Mouse (Mus musculus) adrenal gland, postnatal 36 days (tissue): ENCODE data around the gene Hivep3. TPM values are rescaled to one million over a fixed set of nuclear protein-coding genes. Genes with fewer than 3 reads are reported as not detected.
A peak's percentile ranks its signal among the peaks of the same experiment; 100 is the strongest.

ENCODE experiments used
- DNase-seq, 2 experiments: peaks; one replicate each; pipeline ENCODE4 v3.0.0; 2021; ENCODE audit warnings: mixed read lengths in 1 of 2
- total RNA-seq, 2 experiments: library from RNA; stranded (reverse); gene quantifications; 2 replicates each; pipeline ENCODE4 v1.2.3; 2021

Hivep3 gene
- total RNA-seq, 2 experiments from 2014 or later = 7.8 to 10.1 TPM

DNA sequence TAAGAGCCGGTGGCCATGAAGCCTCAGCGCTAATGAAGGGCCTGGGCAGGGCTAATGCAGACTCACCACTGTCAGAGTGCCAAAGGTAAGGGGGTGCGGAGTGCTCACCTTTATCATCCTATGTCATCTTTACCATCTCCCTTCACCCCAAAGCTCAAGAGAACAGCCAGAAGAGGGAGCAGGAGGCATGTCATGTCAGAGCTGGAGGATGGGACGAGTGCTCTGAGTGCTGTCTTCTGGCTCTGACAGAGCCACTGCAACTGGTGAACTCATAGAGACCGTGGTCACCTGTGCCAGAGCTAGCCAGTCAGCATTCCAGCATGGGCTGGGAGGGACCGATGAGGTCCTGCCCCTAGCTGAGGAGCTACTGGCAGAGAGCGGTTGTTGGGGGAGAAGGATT is 27.2 kb downstream of the Hivep3 start:
- peak in 1 of 2 experiments; percentile 20 for DNase-seq

DNA sequence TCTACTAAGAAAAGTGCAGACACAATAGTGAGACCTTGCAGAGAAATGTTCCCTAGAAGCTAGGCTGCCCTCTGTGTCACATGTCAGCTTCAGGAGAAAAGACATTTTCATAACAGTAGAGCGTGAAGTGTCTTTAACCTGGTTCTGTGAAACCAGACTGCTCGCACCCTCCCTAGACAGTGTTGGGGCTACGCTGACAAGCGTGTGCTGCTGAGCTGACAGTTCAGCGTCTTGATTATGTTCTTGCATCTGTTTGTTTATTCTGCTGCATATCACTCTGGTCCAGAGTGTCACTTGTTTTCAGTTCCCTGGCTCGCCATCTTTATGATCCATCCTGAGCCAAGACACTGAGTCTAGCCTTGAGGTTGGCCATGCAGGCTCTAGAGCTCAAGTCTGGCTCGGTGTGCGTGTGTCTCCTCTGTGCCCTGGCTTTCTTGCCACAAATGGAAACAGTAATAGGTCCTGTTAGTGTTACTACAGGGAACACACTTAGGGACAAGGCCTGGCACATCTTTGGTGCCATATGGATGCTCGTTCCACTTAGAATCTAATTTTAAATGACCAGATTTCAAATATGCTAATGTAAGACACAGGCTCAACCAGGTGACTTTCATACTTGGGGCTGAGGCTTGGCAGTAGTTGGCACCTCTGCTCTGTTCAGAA is 28.0 kb downstream of the Hivep3 start:
- no peak for DNase-seq

DNA sequence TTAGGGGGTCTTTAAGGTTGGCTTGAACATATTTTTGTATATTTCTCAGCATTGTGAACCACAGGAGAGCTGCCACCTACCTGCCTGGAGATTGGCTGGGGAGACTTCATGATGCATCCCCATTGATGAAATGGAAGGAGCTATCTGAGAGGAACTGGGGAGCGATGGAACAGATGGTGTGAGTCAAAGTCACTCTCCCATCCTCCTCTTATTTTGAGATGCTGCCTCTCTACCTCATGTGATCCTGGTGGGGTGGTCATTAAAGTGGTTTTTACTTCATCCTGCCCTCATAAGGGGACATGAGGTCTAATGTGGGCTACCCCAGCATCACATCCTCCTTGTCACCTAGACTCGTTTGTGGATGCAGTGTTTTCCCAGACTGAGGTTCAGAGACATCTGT is 28.6 kb downstream of the Hivep3 start:
- no peak for DNase-seq

DNA sequence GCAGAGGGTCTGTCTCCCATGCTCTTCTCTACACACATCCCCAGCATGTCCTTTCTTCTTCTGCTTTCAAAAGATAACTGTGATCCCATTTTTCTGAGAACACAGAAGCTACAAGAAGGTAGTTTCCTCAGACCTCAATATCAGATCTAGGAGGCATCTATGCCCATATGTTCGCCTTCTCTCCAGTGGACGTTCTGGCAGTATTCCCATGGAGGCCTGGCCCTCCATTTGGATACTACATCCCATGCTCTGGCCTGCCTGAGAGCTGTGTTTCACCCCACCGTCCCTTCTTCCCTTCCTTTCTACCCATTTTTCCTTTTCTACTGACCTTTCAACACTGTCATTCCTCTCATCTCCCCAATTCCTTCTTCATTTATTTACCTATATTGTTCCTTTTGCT is 34.5 kb downstream of the Hivep3 start:
- DNase-seq = no peak

DNA sequence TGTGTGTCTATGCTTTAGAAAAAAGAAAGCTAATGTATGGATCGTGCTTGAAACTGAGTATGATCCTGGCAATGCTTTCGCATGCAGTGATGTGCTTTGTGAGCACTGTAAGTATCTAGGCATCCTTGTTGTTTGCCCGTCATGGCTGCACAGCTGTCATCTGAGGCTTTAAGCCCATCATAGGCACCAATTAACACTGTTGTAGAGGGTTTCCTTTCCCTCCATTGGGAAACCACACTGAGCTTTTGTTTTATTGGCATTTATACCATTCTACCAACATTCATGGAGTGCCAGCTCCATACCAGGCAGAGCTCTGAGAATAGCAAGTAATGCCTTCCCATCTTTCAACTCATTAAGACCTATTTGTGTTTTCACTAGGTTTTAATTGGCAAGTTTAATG is 42.3 kb downstream of the Hivep3 start:
- no peak for DNase-seq

DNA sequence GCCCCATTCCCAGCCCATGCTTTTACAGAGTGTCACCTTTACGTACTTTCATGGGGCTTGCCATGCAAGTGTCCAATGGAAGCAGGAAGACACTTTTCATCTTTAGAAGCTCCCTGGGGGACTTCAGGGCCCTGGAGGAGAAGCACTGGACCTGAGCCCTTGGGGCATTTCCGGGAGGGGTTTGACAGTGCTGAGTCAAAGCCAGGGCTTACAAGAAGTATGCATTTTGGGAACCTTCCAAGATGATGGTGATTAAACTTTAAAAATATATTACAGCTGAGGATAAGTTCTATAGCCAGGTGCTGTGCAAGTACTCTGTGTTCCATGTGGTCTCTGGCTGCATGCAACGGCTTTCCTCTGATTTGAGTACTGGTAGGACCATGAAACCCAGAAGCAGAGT is 43.6 kb downstream of the Hivep3 start:
- peak in 1 of 2 experiments; percentile 16 for DNase-seq

DNA sequence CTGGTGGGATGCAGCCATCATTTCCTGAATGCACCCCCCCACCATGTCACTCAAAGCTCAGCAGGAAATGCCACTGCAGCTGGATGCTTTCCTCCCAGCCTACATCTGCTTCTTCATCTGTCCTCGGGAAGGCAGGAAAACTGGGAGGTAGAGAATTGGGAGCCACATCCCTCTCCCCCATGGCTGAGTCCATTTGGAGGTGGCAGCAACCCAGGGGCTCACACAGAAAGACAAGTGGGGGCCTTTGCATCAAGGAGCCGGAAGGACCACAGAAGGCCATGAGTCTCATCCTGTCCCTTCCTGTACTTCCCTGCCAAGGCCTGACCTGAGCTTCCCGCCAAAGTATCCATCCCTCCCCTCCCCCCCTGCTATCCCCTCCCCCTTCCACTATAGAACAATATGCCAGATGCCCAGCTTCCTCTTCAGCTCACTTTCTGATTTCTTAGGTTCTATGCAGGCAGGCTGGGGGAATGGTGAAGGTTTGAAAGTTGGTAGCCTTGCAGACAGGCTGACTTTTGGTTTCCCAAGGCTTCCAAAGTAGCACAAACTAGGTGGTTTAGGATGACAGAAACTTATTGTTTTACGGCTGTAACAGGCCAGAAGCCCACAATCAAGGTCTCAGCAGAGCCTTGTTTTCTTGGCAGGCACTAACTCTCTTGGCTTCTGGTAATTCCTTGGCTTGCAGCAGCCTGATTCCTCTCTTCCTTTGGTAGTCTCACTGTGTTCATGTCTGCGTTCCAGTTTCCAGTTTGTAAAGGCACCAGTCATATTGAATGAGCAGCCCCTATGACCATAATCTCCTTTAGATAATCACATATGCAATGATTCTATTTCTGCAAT is 46.2 kb downstream of the Hivep3 start:
- DNase-seq = peak; percentile 22 to 48

DNA sequence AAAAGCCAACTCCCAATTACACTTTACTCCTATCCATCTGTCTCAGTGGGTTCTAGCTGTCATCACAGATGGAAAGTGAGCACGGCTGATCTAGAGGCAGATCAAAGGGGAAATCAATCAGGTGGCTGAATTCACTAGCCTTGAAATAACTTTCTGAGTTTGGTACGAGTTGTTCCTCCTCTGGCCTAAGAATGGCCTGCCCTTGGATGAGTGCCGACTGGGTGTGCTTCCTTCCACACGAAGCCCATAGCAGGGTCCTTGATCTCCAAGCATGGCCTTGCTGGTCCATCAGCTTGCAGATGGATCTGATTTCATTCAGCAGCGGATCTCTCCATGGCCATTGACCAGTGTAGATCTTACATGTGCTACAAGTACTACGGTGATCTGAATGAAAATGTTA is 47.3 kb downstream of the Hivep3 start:
- peak; percentile 73 to 87 for DNase-seq

DNA sequence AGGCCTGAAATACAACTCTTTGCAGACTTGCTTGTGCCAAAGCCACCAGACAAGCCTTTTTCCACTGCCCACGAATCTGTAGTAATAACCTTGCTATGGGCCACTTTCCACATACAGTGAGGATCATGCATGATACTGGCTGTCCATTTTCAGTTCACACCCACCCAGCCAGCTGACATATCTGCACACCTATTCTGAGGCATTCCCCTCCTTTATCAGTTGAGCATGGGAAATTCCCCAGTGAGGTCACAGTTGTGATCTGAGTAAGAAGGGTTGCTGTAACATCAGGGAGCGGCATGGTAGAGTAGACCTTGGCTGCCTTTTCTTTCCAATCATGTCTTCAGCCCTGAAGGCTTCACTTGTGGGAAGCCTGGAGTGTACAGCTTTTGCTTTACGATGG is 51.4 kb downstream of the Hivep3 start:
- DNase-seq = no peak

DNA sequence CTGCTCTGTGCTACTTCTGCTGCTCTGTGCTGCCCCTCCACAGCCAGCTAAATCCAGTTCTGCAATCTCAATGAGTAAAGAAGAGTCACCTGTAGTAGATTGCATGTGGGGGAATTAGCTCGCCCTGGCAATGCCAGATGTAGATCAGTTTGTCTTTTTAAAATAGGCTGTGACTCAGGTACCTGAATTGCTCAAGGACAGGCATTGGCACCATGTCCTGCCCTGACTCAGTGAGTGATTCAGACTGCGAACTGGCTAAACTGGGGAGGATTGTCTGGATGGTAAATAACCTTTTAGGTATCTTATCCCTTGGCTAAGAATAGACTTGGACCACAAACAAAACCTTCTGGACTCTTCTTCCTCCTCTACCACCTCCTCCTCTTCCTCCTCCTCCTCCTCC is 52.7 kb downstream of the Hivep3 start:
- DNase-seq = peak; percentile 75 to 76

DNA sequence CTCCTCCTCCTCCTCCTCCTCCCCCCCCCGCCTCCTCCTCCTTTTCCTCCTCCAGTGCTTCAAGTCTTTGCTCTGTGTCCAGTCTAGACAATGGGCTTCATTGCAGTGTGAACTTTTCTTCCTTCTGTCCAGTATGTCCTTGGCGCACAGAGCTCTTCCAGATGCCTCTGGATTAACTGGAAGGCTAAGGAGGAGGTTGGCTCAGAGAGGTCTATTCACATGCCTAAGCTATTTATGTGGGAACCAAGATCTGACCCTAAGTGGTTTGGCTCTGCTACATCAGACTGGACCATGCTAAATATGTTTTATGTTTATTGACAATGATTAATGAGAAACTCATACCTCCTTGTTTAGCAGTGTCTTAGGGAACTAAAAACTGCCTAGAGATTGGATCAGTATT is 53.1 kb downstream of the Hivep3 start:
- no peak for DNase-seq

DNA sequence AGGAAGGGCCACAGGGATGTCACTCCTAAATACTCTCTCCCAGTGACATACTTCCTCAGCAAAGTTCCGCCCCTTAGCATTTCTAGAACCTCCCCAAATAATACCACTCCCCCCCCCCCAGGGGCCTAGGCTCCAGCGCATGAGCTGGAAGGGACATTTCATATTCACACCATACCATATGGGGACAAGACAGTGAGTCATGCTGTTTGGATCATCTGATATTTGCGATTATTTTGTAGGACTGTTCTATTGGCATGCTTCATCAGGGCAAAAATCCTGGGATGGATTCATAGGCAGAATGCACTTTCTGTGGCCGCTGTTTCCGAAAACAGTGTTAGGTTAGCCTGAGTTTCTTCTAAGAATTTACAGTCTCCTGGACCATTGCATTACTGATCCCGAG is 55.2 kb downstream of the Hivep3 start:
- no peak for DNase-seq

DNA sequence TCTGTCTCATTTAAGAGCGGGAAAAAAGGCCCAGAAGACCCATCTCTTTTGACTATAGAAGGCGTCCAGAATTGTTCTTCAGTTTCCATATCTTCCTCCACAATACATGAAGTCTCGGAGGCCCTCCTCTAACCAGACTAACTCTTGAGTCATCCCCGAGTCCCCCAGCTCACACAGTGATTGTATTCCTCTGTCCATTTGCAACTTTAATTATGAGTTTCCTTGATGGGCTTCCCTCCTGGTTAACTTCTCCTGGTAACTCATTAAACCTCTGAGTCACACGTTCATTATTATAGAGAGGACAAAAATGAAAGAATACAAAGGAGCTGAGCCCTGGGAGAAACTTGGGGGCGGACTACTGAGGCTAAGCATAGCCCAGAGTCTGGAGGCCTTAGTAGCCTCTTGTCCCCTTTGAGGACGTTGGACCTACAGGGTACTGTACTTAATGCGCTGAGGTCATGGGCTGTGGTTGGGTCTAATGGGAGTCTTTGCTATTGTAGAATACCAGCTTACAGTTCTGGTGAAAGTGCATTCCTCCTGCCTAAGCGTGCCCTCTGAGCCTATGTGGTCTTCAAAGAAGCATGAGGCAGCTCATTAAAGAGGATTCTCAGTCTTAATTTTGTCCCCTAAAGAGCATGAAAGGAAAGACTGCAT is 56.0 kb downstream of the Hivep3 start:
- DNase-seq = no peak

DNA sequence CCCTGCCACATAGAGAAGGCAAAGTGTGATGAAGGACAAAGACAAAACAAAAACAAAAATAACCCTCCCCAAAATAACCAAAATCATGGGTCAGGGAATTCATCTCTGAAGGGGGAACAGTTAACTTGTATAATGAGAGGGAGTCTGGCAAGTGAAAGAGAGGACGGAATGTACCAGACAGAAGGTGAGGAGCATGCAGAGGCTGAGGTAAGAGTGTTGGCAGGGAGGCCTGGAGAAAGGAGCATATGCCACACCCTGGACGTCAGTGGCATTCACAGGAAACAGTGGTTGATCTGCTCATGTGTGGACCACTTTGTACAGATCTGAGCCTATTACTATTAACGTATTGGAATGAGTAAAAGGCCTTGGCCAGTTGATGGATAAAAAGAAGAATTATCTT is 65.3 kb downstream of the Hivep3 start:
- DNase-seq = no peak

DNA sequence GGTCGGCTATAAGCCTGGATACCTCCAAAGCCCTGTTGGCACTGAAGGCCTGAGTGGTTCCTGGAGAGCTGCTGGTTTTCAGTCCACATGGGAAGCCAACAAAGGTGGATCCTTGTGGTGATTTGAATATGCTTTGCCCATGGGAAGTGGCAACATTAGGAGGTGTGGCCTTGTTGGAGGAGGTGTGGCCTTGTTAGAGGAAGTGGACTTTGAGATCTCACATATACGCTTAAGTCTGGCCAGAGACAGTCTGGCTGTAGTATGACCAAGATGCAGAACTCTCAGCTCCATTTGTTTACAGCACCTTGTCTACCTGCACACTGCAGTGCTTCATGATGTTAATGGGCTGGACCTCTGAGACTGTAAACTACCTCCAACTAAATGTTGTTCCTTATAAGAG is 73.0 kb downstream of the Hivep3 start:
- DNase-seq = no peak

DNA sequence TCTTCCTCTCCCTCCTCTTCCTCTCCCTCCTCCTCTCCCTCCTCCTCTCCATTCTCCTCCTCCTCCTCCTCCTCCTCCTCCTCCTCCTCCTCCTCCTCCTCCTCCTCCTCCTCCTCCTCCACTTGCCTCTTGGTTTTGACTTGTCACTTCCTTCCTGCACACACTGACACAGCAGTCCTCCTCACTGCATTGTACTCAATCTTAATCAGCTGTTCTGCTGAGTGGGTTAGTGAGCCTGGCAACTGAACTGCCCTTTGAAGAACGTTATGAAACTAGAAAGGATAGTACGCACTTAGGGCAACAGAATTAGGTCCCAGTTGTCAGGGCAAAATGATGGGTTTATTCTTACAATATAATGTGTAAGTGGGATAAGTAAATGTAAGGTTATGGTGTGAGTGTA is 73.8 kb downstream of the Hivep3 start:
- DNase-seq = no peak

DNA sequence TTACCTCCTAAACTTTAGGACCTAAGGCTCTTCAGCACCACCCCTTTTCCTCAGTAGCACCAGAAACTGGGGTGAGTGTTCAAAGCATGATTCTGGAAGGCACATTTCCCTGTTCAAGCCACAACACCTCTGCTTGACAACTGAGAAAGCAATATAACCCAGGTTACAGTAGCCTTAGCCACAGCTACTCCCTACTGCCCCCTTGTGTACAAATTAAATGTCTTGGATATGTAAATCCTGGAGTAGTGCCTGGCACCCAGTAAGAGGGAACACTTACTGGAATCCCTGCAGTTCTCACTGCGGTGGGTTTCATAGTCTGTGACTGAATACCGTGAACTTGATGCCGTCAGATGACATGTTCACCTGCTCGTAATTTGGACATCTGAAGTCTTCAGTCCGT is 75.7 kb downstream of the Hivep3 start:
- DNase-seq = no peak

DNA sequence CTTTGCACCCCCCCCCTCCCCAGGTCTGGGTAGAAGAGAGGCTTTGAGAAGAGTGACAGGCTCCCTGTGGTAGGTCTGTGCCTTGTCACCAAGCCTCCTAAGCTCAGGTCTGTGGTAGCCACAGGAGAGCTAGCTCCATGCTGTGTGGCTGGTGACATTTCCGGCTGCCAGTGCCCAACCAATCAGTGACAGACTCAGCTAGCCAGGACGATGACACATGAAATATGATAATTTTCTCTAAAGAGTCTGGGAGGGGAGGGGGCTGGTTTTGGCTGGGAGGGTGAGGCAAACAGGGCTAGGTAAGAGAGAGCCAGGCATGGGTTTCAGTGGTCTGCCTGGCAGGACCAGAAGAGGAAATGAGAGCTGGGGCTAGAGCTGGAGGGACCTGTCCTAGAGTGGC is 79.2 kb downstream of the Hivep3 start:
- peak; percentile 15 to 29 for DNase-seq

DNA sequence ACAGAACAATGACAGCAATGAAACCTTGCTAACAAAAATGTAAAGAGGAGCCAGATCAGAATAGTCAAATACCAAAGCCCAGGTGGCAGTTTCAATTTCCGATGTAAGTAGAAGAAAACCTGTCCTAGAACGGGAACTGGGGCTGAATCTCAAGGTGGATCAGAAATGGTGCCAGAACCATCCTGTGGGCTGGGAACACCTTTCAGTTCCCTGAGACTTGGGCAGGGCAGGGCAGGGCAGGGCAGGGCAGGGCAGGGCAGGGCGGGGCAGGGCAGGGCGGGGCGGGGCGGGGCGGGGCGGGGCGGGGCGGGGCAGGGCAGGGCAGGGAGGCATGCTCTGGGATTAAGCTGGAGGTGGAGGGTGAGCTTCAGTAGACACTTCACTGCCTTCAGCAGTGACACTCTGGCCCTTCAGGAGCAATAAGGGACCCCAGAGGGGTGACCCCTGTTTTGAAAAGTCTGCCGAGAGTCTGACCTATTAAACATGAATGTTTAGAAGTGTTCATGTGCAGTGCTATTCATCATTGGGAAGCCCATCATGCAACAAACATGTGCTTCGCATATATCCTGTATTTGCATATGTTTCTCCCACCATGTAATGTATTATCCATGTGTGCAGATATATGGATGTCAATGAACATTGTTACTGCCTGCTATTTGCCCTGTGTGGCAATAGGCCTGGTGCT is 80.1 kb downstream of the Hivep3 start:
- DNase-seq = no peak

DNA sequence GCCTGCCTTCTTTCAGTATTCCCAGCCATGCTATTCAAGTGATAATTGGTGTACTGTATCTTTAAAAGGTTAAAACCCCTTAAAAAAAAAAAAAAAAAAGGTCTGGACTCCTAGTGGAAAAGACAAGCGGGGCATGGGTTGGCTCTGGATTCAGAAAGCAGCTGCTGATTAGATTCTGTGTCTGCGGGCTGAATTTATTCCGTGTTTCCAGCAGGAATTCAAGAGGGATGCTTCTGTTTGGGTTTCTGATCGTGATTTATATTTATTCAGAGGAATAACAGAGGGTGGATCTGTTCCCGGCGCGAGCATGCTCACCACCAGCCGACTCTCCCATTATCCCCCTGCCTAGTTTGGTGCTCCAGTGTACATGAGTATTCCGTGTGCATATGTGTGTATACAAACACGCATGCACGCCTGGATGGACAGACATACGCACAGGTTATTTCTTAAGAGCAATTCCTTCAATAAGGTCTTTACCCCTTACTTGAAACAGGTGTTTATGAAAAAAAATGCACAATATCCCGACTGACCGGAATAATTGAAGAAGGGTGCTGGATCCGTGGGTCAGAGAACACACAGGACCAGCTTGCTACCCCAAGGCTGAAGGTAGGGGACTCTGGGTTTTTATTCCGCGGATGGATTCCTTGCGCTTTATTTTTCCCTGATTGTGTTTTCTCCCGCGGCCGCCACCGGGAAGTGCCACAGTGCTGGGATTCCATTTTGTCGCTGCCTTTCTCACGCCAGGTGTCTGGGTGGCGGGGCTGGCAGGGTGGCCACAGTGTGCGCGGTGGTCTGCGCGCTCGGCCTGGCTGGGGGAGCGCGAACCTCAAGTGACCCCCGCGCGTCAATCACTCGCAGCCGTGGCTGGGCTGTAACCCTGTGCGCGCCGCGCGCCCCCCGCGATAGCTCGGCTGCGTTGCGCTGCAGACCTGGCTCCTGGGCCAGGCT is 80.9 kb downstream of the Hivep3 start:
- peak; percentile 15 to 50 for DNase-seq

DNA sequence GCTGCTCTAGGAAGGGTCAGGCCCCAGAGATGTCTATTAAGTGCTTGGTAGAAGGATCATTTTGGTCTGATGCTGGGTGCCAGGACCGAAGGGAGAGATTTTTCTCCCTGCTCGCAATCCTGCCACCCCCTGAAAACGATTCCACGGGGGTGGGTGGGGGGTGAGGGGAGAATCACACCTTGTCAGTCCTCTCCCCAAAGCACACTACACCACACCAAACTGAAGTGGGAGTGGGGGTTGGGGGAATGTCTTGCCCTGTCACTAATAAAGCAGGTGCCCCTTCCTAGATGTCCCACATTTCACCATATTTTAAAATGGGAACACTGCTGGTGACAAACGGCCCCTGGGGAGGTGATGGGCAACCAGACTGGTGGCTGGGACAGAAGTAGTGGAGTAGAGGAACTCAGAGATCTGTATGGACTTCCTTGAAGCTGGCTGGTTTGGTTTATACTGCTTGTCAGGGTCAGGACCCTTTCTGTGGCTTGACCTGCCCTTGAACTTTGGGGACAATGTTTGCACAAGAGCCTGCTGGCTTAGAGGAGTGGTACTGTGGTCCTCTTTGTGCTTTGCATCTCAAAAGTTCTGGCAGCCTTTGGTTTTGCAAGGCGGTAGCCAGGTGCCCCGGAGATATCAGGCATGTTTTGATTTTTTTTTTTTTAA is 81.7 kb downstream of the Hivep3 start:
- no peak for DNase-seq
